Mouse (Mus musculus): ENCODE measurements around the gene Pabpn1l.
"Not testable (repeated sequence)": the region's sequence is repeated elsewhere in the genome, so short reads cannot be mapped to it uniquely, and the experiment has no call there.

Pabpn1l gene

DNA sequence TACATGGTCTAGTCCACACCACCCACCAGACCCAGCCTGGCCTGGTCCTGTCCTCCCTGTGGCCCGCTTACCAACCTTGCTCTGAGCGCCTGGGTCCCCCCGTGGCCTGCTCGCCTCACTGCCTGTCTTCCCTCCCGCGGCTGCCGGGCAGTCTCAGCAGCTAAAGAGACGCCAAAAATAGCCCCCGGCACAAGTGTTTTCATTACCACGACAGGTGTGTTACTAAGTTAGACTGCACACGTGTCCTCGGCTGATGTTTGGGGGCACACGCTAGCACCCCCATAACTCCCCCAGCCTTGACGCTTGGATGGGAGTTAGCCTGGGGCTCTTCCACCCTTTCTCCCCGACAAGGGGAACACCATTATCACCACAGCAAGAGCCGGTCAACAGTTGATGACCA is 23.8 kb upstream of the Pabpn1l start:
- DNase-seq: no peak

DNA sequence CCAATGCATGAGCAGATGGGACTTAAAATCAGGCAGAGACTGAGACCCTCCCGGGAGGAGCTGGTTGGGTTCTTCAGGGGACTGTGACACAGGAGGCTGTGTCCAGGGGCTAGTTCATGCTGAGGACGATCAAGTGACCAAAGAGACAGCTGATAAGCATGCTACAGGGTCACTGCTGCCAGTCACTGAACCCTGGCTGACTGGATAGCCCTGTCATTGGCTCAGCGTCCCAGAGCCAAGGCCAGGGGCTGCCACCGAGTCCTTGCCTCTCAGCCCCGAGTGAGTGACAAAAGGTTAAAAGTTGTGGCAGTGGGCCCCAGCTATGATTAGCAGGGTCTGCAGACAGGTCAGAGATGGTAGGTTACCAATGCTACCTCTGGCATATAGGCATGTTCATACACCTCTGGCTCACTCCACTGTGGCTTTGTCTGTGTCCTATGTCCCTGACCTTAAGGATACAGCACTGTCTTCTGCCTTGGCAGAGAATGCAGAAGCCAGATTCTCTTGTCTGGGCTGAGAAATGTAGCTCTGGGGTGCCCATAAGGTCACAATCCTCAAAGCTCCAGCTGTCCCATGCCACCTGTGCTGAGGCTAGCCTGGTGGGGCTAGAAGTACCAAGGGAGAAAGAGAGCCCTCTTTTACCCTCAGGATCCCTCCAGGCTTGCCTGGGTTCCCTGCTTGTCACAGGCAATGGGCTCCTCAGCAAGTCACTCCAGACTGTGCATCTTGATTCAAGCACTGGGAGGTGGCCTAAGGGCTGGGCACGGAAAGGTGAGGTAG is 21.8 kb upstream of the Pabpn1l start:
- no peak for DNase-seq

DNA sequence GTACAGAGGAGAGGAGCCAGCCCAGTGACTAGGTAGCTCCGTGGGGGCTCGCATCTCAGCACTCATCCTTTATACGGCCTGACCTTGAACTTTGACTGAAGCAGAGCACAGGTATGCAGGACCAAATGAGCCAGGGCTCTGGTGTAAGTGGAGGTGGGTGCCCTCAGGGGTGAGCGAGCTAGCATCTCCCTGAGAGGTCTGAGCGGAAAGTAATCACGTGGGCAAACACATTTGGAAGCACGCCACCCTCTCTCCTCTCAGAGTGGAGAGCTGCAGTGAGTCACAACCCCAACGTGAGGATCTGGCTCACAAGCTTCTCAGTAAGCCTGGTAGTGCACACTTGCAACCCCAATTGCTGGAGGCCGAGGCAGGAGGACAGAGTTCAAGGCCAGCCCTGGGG is 19.5 kb upstream of the Pabpn1l start:
- DNase-seq: no peak

DNA sequence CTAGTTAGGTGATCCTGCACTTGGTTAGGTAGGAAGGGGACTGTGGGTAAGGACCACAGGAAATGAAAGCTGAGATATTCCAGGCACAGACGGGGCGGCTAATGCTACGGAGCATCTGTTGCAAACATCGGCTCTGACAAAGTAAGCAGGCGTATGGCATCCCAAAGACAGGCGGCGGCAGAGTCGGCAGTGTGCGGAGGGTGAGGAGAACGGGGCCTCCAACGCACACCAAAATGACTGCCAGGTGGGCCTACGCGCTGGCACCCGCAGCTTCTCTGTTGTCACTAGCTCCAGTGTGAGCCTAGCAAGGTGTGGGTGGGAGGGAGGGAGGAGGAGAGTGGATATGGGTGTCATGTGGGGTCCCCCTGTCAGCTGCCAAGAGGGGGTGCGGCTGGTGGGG is 18.9 kb upstream of the Pabpn1l start:
- no peak for DNase-seq

DNA sequence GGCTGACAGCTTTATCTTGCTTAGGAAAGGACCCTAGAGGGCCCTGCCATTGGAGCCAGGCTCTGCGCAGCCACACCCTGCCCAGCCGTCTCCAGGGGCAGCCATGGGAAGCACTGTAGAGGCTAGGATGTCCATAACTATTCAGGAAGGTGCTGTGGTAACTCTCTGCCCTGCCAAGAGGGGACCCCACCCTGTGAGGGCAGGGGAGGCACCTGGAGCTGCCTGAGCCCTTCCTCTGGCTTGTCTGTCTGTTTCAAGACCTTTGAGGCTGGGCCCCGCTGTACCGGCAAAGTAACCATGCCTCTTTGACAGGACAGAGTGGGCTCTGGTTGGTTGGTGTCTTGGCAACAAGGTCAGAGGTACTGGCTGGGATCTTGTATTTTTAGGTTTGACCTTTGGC is 18.3 kb upstream of the Pabpn1l start:
- no peak for DNase-seq

DNA sequence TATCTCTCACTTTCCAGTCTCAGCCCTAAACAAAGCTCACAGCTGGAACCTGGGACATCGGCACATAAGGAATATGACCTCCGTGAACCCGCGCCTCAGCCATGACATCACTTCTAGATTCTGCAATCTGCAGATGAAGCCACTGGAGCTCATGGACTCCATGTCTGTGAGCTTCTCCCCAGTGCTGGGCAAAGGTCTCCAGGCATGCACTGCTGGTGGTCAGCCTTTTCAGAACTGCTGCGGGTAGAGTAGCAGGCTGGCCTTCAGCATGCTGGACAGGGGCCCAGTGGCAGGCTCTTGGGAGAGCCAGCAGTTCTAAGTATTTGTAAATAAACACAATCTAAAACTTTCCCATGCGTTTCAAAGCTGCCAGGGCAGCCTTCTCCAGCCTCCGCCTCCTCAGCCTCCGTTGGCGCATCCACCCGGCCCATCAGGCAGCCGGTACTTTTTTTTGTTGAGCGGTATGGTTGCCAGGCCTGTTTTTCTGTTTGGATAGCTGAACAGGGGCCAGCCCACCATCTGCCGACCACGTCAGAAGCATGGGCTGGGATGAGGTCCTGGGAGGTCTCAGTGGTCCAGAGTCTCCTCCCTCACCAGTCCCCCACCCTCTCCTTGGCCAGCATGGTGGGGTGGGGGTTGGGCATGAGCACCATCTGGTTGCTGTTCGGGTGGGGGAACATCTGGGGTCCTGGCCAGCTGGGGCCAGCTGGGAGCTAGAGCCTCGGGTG is 17.1 kb upstream of the Pabpn1l start:
- DNase-seq: peak; percentile 66

DNA sequence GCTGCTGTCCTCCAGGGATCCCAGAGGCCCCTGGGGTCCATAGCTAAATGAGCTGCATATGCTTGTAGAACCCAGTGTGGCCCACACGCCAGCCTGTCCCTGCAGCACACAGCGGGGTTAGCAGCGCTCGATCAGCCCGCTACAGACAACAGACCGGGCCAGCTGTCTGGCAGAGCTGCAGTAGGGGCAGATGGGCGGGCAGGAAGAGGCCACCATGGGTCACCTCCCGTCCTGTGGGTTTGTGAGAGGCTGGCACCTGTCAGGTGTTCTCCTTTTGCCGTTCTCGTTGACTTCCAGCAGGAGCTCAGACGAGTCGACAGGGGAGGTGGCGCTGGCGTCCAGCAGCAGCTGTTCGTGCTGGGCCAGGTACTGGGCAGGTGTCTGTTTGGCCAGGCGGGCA is 16.1 kb upstream of the Pabpn1l start:
- DNase-seq: no peak

DNA sequence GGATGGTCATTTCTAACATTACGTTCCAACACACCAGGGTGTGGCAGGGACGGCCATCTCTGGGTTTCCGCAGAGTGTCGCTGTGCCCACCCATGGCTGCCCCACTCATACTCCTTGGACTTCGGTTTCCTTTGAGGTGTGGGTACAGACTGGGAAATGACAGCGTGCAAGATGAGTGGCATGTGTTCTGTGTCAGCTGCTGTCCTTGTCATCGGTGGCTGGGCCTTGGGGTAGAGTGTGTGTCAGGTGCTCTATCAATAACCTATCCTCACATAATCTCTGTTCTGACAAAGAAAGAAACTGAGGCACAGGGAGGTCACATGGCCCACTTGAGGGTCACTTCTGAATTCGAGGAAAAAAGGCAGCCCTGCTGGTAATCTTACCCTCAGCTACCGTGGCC is 14.7 kb upstream of the Pabpn1l start:
- no peak for DNase-seq

DNA sequence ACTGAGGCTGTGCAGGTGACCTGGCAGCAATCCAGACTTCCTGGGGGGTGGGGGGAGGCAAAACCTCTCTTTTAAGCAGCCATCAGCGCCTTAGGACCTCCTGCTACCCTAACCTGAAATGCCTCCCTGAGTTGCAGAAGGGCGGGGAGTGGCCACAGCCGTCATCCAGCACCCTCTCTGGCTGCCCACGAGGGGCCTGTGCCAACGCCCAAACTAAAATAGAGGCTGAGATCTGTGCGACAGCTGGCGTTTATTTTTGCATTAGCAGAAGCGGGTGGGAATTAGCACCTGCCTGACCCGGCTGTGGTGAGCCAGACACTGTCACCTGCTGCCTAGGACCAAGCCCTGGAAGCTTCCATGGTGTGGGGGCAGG is 14.2 kb upstream of the Pabpn1l start:
- no peak for DNase-seq

DNA sequence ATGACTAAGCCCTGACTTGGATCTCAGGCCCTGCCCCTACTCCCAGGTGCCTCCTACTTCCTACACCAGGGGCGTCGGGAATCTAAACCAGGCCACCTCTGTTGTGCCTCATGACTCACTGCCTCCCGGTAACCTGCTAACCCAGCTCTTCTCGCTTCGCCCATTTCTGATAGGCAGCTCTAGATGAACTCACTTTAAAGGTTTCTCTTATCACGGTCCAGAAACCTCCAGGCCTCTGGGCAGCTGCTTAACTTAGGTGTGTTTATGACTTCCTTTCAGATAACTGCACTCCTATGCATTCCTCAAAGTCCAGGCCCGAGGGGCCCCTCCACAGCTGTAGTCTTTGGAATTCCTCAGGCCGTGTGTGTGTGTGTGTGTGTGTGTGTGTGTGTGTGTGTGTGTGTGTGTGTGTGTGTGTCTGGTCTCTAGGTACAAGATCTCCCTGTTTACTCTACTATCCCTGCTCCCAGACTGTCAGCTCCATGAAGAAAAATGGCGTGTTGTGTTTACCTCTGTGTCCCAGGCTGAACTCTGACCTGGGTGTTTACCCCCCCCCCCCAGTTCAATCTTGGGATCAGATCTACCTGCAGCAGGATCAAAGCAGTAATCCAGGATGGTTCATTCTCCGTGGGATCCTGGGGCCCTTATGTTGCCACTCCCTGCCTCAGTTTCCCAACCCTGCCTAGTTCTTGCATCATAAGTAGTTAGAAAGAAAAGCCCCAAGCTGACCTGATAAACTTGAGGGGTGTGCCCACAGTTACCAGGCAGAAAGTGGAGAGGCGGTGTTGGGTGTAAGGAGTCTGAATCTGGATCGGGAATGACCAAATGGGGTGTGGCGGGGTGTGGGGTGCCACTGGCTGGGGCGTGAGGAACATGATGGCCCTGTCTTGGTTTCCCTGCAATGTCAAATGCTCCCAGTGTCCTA is 13.6 kb upstream of the Pabpn1l start:
- DNase-seq: no peak

DNA sequence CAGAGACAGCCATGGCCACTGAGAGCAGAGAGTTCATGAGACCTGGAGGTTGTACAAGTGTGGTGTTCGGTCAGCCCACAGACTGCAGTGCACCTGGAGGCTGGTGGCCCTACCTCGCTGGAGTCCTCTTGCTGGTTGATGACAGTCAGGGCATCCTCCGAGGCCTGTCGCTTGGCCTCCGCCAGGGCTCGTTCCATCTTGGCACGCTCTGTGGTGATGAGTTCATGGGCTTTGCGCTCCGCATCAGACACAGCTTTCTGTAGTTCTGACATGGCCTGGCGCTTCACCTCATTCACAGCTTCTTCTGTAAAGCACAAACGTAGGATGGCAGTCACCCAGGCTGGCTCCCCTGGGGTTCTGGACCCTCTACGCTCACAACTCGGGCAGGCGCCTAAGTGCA is 10.7 kb upstream of the Pabpn1l start:
- no peak for DNase-seq

DNA sequence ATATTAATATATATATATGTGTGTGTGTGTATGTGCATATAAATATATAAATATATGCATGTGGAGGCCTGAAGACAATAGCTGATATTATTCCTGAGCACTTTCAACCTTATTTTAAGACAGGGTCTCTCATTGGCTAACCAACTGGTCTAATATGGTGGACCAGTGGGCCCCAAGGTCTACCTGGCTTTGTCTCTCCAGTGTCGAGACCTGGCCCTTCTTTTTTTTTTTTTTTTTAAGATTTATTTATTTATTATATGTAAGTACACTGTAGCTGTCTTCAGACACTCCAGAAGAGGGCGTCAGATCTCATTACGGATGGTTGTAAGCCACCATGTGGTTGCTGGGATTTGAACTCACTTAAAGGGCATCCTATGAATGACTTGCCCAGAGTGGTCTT is 9.6 kb upstream of the Pabpn1l start:
- not testable (repeated sequence) for DNase-seq

DNA sequence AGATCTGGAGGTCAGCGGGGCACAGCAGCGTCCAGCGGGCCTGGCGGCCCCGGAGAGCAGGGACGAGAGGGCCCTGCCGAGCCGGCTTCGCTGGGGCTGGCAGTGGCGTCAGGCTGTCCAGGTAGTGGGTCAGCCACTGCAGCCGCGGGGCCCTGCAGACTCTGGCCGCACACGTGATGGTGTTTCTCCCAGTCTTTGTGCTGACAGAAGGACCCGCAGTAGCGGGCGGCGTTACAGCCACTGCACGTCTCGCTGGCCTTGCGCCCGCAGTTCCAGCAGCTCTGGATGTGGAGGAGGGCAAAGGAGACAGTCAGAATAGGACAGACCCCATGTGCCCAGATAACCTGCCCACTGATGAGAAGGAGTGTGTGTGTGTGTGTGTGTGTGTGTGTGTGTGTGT is 8.2 kb upstream of the Pabpn1l start:
- DNase-seq: no peak

DNA sequence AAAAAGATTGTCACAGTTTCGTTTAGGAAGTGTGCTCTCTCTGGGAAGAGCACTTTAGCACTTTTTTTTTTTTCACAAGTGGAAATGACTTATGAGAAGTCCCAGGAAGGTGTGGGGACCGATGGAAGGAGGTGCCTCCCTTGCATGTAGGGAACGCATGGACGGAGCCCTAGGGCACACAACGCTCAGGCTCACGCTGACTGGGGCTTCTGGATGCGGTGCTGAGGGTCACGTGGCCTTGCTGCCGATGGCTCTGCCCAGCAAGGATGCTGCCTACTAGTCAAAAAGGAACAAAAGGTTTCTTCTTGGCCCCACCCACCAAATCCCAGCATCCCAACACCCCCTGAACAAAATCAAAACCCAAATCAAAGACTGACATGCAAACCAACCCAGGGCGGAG is 6.8 kb upstream of the Pabpn1l start:
- DNase-seq: no peak

DNA sequence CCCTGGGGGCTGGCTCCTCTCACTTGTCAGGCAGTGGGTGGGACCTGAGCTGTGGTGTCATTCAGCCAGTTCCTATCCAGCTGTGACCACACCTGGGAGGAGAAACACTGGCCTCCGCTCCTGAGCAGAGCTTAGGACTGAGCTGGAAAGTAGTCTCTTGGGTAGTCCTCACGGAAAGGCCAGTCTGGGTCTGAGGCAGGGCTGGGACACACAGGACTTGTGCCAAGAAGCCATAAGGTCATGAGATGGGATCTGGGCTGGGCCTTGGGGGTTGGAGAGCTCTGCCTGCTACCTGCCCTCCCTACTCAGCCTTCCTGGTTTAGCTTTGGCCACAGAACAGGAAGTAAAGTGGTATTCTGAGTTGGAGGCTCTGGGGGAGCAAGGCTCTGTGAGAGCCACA is 4.4 kb upstream of the Pabpn1l start:
- DNase-seq: no peak

DNA sequence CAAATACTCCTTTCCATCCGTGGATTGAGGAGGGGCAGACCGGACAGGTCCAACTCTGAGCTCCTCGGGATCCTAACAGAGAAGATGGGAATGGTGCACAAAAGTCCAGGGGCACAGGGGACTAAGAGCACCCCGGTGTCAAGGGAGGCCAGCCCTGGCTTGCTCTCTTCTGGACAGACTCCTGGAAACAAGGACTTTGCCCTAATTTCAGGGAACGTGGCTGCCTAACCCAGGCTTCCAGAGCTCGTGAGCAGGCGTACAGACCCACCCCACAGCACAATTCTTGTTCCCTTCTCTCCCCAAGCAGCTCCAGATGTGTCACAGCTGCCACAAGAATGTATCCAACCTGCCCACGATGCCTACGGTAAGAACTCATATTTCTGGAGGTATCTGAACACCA is 3.3 kb upstream of the Pabpn1l start:
- DNase-seq: no peak

DNA sequence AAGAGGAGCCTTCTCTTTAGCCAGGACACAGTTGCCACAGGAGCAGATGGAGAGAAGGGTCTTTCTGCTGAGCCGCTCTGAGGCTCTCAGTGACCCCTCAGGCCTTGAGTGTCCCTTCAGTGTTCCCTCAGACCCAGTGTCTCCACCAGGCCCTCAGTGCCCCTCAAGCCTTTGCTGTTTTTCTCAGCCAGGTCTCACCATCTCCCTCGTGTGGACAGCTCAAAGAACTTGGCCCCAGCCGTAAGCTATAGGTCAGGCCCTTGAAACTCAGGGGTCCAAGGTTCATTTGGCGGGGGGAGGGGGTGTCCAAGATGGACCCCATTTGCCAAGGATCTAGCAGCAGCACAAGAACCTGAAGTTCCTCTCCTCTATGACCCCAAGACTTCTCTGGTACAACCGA is 2.1 kb upstream of the Pabpn1l start:
- DNase-seq: no peak

DNA sequence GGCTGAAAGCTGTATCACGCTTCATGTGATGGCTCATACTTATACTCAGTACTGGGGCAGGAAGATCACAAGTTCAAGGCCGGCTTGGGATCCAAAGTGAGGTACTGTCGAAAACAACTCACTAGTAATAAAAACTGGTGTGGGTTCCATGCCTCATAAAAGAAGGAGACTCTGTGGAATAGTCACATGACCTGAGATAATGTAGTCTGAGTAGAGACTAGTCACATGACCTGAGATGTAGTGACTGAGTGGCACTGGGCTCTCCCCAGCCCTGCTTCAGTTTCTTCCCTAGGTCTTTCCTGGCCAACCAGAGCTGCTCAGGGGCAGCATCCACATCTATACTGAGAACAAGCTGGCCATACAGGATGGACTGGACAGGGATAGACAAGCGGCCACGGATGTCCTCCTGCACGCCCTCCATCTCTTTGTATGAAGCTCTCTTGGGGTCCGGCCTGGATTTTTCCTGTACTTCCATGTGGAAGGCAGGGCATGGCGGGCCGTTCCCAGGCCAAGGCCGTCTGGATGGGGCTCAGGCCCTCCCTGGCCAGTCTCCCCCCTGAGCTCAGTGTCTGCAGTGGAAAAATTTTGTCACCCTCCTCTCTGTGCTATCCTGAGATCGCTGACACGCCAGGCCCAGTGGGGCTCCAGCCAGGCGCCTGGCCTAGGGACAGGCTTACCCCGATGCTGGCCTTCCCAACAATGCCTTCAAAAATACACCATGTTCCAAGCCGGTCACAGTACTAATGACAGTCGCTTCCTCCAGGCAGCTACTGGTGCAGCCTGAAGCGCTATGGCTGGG is 1.5 kb upstream of the Pabpn1l start:
- DNase-seq: no peak

DNA sequence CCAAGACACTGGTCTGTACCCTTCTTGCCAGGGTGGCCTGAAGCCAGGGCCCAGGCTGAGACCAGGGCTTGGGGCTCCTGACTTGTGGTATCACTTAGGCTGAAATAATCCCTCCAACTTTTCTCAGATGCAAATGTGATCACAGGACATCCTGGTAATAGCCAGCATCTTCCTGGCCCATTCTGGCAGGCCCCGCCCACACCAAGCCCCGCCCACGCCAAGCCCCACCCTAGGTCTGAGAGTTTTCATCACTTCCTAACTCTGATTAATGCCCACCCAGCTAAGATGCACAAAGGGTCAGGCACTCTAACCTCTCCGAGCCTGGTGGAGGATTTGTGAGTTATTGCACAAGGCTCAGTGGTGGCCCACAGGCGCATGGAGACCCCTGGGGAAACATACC is 2.1 kb downstream of the Pabpn1l start:
- DNase-seq: no peak

DNA sequence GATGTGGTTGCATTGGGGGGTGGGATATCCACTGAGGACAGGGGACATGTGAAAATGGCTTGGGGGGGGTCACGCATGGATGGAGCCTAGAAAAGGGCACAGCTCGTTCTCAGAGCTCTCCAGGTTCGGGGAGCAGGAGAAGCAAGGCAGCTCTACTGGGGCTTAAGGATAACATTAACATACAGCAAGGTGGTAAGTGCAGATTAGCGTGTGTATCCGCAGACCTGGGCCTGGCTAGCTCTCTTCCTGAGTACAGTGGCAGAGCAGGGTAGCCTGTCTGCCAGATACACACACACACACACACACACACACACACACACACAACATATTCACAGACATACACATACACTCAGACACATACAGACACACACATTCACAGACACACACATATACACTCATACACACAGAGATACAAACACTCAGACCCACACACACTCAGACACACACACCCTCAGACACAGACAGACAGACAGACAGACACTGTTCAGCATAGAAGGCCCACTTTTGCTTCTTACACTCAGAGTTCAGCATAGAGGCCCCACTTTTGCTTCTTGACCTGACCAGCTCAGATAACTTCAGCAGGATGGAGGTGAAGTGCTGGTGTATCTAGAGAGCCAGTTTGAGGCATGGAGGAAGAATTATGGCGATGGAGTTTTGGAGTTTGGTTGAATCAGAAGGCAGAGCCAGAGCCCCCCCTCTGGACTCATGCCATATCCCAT is 3.7 kb downstream of the Pabpn1l start:
- DNase-seq: no peak

DNA sequence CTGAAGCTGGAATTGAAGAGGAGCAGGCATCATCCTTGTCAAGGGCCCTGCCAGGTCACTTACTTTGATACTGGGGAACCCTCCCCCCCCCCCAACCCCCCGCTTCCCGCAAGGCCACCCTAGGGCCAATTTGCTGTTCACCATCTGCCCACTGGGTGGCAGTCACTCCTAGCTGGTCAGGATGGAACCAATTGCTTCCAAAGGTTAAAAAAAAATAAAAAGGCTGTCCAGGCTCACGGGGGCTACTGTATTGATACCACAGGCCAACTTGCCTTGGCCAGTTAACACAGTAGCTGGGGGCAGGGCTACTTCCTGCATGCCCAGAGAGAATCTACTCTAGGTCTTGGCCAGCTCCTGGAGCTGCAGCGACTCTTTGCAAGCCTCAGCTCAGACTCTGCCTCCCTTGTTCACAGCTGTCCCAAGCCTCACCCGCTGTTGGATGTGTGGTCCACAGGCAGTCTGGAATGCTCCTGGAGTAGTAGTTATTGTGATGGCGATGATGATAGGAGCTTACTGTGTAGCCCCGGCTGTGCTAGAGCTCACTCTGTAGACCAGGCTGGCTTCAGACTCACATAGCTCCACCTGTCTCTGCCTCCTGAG is 4.5 kb downstream of the Pabpn1l start:
- peak; percentile 84 for DNase-seq
